8 mouse cellular contexts compared by ENCODE assay signal in genomic region chr1:64734771-64735750, GRCm38 (mm10). TPM values are rescaled to one million over a fixed set of nuclear protein-coding genes. Genes with fewer than 3 reads are reported as not detected.
A peak's percentile ranks its signal among the peaks of the same experiment; 100 is the strongest.
DNase-seq lines count a peak whose midpoint lies in the region; ATAC-seq lines count a peak whose summit lies in the region.

No protein-coding gene starts in this region.

- no peaks in the 10 kb centered on the region for H3K36me3 ChIP-seq in embryonic facial prominence, embryonic 11.5 days (replicated peaks; ENCODE audit: control insufficient read depth, insufficient read depth, low read depth, low read length)
- no peaks in the 10 kb centered on the region for H3K36me3 ChIP-seq in limb, embryonic 10.5 days
- H3K36me3 ChIP-seq in midbrain, embryonic 13.5 days, result no peaks in the 10 kb centered on the region
- H3K36me3 ChIP-seq in stomach, embryonic 16.5 days (ENCODE audit: control insufficient read depth, insufficient read depth, low read length), result no peaks in the 10 kb centered on the region

- peak overlapping the region; percentile 61 for H3K4me3 ChIP-seq in embryonic facial prominence, embryonic 11.5 days (ENCODE audit: low read depth, low read length)
- peak overlapping the region; percentile 70 for H3K4me3 ChIP-seq in limb, embryonic 10.5 days
- peak overlapping the region; percentile 59 for H3K4me3 ChIP-seq in midbrain, embryonic 13.5 days (replicated peaks)
- H3K4me3 ChIP-seq in stomach, embryonic 16.5 days (replicated peaks; ENCODE audit: low read length), result peak overlapping the region; percentile 75

- 35% methylated on average over 58 of the region's 58 CpGs for WGBS in embryonic facial prominence, embryonic 11.5 days
- whole genome bisulfite sequencing in limb, embryonic 10.5 days, result 40% methylated on average over 58 of the region's 58 CpGs
- WGBS in midbrain, embryonic 13.5 days, result 34% methylated on average over 58 of the region's 58 CpGs
- 31% methylated on average over 58 of the region's 58 CpGs for WGBS in stomach, embryonic 16.5 days

- H3K9ac ChIP-seq in embryonic facial prominence, embryonic 11.5 days (replicated peaks; ENCODE audit: low read length), result peak overlapping the region; percentile 19; the same call in 1 of the 2 replicates
- peak overlapping the region; percentile 56; the same call in 1 of the 2 replicates for H3K9ac ChIP-seq in midbrain, embryonic 13.5 days (replicated peaks)
- H3K9ac ChIP-seq in stomach, embryonic 16.5 days (ENCODE audit: low read length), result peak overlapping the region; percentile 83

- H3K27ac ChIP-seq in embryonic facial prominence, embryonic 11.5 days (replicated peaks; ENCODE audit: low read depth, low read length), result no peak overlapping the region
- 0 out of 2 replicates have a peak overlapping the region, but pooled peaks have one; percentile 34 for H3K27ac ChIP-seq in limb, embryonic 10.5 days
- H3K27ac ChIP-seq in midbrain, embryonic 13.5 days, result no peak overlapping the region
- H3K27ac ChIP-seq in stomach, embryonic 16.5 days (ENCODE audit: low read length), result no peak overlapping the region

- intact Hi-C loops in heart, postnatal 14 days (cut with DNase I), result no loop called here

- H3K4me1 ChIP-seq in embryonic facial prominence, embryonic 11.5 days (ENCODE audit: control insufficient read depth, insufficient read depth, low read length), result peaks cover 5% of the 10 kb centered on the region
- peaks cover 46% of the 10 kb centered on the region for H3K4me1 ChIP-seq in limb, embryonic 10.5 days
- H3K4me1 ChIP-seq in midbrain, embryonic 13.5 days (replicated peaks), result peaks cover 58% of the 10 kb centered on the region
- H3K4me1 ChIP-seq in stomach, embryonic 16.5 days (ENCODE audit: control insufficient read depth, insufficient read depth, low read length), result peaks cover 8% of the 10 kb centered on the region; the same call in 1 of the 2 replicates

- H3K27me3 ChIP-seq in embryonic facial prominence, embryonic 11.5 days (ENCODE audit: control insufficient read depth, insufficient read depth, low read length), result peaks cover 27% of the 10 kb centered on the region
- H3K27me3 ChIP-seq in limb, embryonic 10.5 days (ENCODE audit: low read depth, poor library complexity, severe bottlenecking), result peaks cover 81% of the 10 kb centered on the region
- H3K27me3 ChIP-seq in midbrain, embryonic 13.5 days, result peaks cover 76% of the 10 kb centered on the region
- H3K27me3 ChIP-seq in stomach, embryonic 16.5 days (ENCODE audit: control insufficient read depth, insufficient read depth, low read length), result peaks cover 6% of the 10 kb centered on the region; the same call in 1 of the 2 replicates

- DNase-seq in B cell, adult 2 months, result peak; percentile 10 to 18
- DNase-seq in adrenal gland, adult 8-10 months, result peak; percentile 26
- peak; percentile 63 for DNase-seq in embryonic facial prominence, embryonic 11.5 days (ENCODE audit: low spot score)
- peak; percentile 42 to 52 for DNase-seq in heart, postnatal 14 days
- DNase-seq in limb, embryonic 10.5 days (ENCODE audit: low spot score), result peak; percentile 78
- no peak for DNase-seq in frontal cortex, postnatal 36 days (ENCODE audit: low spot score in 2 of 2)

- H3K4me2 ChIP-seq in embryonic facial prominence, embryonic 11.5 days (ENCODE audit: low read depth, low read length), result peak overlapping the region; percentile 97
- H3K4me2 ChIP-seq in midbrain, embryonic 13.5 days (replicated peaks), result peak overlapping the region; percentile 94
- H3K4me2 ChIP-seq in stomach, embryonic 16.5 days (ENCODE audit: low read depth, low read length), result peak overlapping the region; percentile 94

- no peaks in the 10 kb centered on the region for H3K9me3 ChIP-seq in embryonic facial prominence, embryonic 11.5 days (replicated peaks; ENCODE audit: control insufficient read depth, low read length)
- H3K9me3 ChIP-seq in limb, embryonic 10.5 days (replicated peaks), result no peaks in the 10 kb centered on the region
- H3K9me3 ChIP-seq in midbrain, embryonic 13.5 days, result no peaks in the 10 kb centered on the region
- H3K9me3 ChIP-seq in stomach, embryonic 16.5 days (replicated peaks; ENCODE audit: control insufficient read depth, low read length), result no peaks in the 10 kb centered on the region

- ATAC-seq in embryonic facial prominence, embryonic 11.5 days (replicated peaks; ENCODE audit: insufficient number of reproducible peaks, low FRiP score, low TSS enrichment, low read depth), result no peak
- no peak for ATAC-seq in midbrain, embryonic 13.5 days
- no peak for ATAC-seq in stomach, embryonic 16.5 days (ENCODE audit: insufficient read depth, low FRiP score)

RNA-seq across cellular contexts. Expression of gene Fzd5, which starts 2.5 kb away (rescaled TPM):
- total RNA-seq in adrenal gland, adult 8-10 months (2022), result 10 to 100 TPM; 14.9 to 34.1 (median 21.4) TPM
- polyA plus RNA-seq in embryonic facial prominence, embryonic 11.5 days (2014; fragmentation: Nextera tagmentation; extraction: Ambion mirVana), result 2.9 and 3.1 TPM in 2 replicates
- 1 to 10 TPM; 4.7 to 4.9 TPM for total RNA-seq in heart, postnatal 14 days (2021)
- 0.28 and 0.29 TPM in 2 replicates for polyA plus RNA-seq in limb, embryonic 10.5 days (2016; fragmentation: Nextera tagmentation; extraction: Ambion mirVana)
- polyA plus RNA-seq in midbrain, embryonic 13.5 days (2015; fragmentation: Nextera tagmentation; extraction: Ambion mirVana), result 0.40 and 0.46 TPM in 2 replicates
- polyA plus RNA-seq in stomach, embryonic 16.5 days (2015; fragmentation: Nextera tagmentation; extraction: Ambion mirVana), result 5.5 and 5.7 TPM in 2 replicates

RNA-seq across cellular contexts. Expression of gene Ccnyl1, which starts 44.8 kb away (rescaled TPM):
- 10 to 100 TPM; 12.0 to 15.6 (median 13.6) TPM for total RNA-seq in adrenal gland, adult 8-10 months (2022)
- polyA plus RNA-seq in embryonic facial prominence, embryonic 11.5 days (2014; fragmentation: Nextera tagmentation; extraction: Ambion mirVana), result 10.9 and 13.7 TPM in 2 replicates
- 10 to 100 TPM; 20.5 to 21.4 TPM for total RNA-seq in heart, postnatal 14 days (2021)
- 6.4 TPM in 2 replicates for polyA plus RNA-seq in limb, embryonic 10.5 days (2016; fragmentation: Nextera tagmentation; extraction: Ambion mirVana)
- polyA plus RNA-seq in midbrain, embryonic 13.5 days (2015; fragmentation: Nextera tagmentation; extraction: Ambion mirVana), result 5.0 and 6.0 TPM in 2 replicates
- polyA plus RNA-seq in stomach, embryonic 16.5 days (2015; fragmentation: Nextera tagmentation; extraction: Ambion mirVana), result 3.5 and 4.0 TPM in 2 replicates

Comparison
In these comparisons a context has a peak if more than half of its experiments do, and no peak if none do; other contexts are left out.
1. DNase-seq: peak in B cell, adult 2 months (2 of 2), adrenal gland, adult 8-10 months (single experiment), embryonic facial prominence, embryonic 11.5 days (single experiment), heart, postnatal 14 days (2 of 2) and limb, embryonic 10.5 days (single experiment); none in frontal cortex, postnatal 36 days (0 of 2).
2. H3K9ac ChIP-seq: peak in every context shown above with its lines; median percentile 83 in stomach, embryonic 16.5 days; 56 in midbrain, embryonic 13.5 days; 19 in embryonic facial prominence, embryonic 11.5 days.
3. Peak in every context shown above with its lines, with median percentiles within 50 percentile points of each other: H3K4me2 ChIP-seq and H3K4me3 ChIP-seq.